Mouse (Mus musculus): ENCODE results near the gene Vill.

Gene Vill

DNA sequence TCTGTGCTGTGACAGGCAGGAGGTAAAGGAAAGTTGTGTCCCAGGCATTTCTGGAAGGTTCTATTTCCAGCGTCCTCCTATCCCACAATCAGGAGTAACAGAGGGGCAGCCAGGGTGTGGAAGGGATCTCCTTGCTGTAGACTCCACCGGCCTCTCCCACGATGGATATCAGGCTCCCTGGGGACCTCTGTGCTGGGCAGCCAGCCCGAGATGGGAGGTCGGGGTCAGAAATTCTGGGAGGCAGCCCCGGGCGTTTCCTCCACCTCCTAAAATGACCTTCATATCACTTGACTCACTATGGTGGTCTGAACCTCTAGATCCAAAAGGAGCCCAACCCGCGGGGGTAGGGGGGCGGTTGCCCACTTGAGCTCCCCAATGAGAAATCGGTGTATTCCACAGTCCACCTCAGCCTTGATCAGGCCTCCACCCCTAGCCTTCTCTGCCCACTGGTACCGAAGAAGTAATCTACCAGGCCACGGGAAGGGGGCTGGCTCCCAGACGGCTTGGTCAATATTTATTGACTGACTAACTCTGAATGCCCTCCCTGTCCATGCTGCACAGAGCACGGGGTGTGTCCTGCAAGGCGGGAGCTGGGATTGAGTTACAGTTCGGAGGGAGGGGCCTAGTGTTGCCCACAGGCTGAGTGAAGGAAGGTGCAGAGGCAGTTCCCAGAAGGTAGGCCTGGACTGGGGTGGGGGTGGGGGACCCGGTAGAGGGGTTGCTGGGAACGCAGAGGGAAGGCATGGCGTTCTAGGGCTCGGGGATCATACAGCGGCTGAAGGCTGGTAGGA, at the start of gene Vill:
Gene Vill (plus strand): TSS at position 625 of the 791 bp plus-strand sequence.
- no peak for DNase-seq

DNA sequence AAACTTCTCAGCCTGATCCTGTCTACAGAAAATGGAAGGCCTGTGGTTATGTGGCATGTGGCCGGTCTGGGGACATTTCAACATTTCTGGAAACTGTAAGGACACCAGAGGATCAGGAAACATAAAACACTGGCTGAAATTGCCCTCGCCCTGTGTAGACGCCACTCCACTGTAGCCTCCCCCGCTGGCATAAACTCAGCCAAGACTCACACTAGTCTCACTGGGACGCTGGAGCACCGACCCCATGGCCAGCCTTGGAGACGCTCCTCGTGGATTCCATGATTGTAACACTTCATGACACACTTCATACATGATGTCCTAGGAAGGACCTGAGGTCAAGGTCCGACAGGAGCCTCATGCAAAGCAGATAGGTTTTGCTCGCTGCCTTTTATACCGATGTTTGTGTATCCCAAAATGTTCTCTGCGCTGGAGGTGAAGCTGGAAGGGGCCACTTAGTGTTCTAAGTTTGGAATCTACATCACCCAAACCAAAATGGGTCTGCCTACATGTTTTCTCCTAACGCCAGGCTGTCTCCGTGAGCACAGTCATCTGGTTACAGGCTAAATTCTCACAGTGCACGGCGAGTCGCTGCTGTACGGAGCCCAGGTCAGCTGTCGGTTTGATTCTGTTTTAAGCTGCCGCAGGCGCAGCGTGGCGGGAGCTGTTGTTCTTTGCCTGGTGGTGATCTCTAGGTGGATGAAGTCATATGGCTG, 48.4 kb upstream of the Vill start:
- no peak for DNase-seq

DNA sequence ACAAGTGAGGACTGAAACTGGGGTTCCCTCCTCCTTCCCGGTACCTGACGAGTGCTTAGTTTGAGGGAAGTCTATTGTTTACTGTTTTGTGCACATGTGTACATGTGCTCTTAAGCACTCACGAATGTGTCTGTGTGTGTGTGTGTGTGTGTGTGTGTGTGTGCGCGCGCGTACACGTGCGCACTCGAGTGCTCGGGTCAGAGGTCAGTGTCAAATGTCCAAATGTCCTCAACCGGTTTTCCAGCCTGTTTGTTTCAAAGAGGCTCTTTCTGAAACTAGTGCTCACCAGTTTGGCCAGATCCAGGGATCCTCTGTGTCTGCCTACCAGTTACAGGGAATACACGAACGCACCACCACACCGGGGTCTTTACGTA, 47.9 kb upstream of the Vill start:
- no peak for DNase-seq

DNA sequence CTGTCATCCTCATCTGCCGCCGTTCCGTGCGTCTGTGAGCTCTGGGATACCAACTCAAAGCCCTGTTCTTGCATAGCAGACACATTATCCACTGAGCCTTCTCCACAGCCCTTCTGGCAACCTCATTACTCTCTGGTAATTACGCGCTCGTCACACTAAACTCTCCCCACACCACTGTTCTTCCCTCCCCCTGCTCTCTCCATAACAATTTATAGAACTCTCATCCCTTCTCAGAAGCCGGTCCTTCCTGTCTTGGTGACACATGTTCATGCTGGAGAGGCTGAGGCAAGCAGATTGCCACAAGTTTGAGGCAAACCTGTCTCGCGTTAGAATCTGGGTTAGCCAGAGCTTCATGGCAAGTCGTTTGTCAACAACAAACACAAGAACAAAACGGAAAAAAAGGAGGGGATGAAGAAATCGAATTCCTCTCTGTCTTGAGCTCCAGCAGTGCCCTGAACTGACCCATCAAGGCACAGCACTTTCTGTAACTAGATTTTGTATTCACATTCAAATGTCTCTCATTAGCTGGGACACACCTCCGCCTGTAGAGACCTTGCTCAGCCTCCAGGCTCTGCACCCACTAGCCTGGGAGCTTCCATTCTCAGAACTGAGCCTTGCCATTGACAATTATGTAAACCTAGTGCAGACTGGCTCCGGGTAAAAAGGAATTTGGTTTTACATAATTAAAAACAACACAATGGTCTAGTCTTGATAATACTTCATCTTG, 47.1 kb upstream of the Vill start:
- no peak for DNase-seq

DNA sequence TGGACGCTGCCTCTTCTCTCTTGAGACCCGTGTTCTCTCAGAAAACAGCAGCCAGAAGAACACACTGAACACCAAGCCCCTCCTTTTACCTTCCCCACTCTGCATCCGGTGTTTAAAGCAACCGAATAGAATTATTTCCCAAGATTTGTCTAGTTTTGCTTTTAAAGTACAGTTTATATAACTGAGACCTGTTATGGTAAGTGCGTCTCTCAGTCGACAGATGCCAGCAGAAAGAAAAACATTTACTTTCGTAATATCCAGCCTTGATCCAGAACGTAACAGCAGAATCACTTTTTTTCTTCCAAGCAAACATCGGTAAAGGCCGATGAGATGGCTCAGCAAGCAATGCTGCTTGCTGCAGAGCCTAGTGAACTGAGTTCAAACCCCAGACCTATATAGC, 45.3 kb upstream of the Vill start:
- no peak for DNase-seq

DNA sequence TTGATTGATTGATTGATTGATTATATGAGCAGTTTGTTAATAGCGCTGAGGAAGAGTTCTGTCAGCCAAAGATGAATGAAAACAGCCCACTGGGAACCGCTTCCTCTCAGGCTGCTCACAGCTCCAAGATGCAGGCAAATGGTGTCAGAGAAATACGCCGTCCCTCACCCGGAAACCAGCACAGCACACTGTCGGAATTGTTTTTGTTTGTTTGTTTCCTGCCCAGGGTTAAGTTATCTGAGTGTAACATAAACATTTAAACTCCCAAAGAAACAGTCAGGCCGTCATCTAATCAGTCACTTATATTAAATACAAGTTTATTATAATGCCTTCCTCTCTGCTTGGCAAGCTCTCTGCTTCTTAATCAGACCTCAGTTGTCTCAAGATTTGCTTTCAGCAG, 43.7 kb upstream of the Vill start:
- DNase-seq, result no peak

DNA sequence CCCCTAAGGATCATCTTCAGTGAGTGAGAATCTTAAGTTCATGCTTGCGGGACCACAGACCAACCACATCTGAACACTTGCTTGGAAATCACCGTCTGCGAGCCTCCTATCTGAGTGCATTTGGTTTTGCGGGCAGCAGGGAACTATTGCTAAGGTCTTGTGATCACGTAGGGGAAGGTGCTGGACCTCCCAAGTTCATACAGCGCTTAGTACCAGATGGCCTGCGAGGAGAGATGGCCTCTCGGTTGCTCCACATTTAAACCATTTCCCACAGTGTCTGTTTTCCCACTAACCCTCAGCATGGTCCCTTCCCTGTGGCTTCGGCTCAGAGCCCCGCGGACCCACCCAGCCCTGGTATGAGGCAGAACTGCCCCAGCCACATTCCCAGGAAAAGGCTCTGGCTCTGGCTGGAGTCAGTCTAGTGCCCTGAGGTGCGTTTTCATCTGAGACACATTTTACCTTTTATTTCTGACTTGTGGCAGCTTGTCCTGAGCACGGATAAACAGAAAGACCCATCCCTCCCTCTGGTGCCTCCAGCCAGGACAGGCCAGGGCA, 42.3 kb upstream of the Vill start:
- no peak for DNase-seq

DNA sequence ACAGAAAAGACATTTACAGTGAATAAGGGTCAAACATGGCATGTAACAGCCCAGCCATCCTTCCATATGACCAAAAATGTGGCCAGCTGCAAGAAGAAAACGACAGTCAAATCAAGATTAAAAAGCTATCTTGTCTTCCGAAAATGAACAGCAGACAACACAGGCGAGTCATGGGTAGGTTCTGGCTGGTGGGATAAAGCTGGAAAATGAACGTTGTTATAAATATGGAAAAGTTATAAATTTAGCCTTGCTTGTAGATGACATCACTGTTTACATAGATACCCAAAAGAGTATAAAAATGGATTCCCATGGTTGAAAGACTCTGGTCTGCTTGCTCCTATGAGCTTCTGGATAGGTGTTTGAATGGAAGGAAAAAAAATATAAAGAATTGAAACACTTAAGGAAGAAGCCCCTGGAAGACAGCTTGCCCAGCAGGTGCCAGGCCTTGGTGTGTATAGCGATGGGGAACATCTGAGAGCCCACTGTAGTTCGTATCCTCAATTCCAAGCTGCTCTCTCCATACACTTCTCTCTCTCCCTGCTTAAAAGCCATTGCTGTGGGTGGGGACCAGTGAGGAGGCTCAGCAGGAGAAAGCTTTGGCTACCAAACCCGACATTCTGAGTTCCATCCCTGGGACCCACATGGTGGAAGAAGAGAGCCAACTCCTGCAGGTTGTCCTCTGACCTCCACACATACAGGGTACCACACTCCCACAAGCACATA, 35.6 kb upstream of the Vill start:
- DNase-seq, result no peak

DNA sequence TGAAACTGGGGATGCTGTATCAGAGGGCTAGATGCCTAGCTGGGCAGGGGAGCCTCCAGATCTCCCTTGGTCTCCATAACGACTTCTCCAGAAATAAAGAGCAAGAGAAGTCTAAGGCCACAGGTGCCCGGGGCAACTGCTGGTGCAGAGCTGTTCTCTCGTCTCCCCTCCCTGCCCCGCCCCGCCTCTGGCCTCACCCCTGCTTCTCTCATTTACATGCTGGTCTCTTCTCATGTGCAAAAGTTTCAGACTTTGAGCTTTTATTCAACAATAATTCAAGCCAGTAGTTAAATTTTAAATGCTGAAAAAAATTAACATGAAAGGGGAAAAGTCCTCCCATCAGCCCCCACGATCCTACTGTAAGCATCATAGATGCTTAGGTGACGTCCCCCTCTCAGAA, 30.8 kb upstream of the Vill start:
- no peak for DNase-seq

DNA sequence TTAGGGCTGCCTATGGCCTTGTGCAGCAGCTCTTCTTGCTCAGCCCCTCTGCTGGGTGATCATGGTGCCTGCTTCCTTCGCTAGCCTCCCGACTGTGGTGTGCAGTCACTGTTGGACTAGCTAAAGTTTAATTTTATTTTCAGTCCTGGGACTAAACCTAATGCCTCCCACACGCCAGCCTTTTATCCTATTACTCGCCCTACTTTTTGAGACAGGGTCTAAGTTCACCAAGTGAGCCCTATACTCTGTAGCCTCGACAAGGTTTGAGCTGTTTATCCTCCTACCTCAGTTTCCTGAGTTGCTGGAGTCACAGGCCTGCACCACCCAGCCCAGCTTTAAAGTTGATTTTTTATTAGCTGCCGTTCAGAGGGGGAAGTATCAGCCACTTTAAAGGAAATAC, 27.3 kb upstream of the Vill start:
- no peak for DNase-seq

DNA sequence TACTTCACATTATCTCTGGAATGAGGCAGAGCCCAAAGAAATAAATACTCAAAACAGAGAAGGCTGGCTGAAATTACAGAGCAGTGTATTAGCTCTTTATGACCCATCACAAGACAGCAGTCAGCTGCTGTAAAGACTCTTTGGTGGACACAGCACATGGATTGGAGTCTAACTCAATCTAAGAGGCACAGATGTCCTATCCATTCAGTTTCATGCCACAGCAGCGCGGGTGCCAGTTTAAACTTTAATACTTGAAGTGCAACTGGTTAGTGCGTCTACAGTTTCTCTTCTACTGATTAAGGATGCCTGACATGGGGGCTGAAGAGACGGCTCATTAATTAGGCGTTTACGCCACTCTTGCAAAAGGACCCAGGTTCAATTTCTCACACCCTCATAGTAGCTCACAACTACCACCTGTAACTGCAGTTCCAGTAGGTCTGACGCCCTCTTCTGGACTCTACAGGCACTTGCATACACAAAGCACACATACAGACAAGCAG, 26.7 kb upstream of the Vill start:
- DNase-seq, result no peak

DNA sequence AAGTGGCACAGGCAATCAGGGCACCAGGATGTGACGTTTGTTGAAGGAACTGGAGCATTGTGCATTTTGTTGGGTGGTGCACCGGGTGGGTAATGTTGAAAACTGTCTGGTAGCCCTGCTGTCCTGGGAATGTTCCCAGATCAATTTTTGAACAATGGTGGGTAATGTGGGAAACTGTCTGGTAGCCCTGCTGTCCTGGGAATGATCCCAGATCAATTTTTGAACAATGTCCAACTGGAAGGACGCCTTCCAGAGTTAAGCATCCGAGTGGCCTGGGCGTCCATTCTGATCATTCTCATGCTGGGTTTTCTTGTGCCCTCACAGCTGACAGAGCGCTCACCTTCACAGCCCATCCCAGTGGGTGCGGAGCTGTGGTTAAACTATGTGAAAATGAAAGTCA, 25.2 kb upstream of the Vill start:
- no peak for DNase-seq

DNA sequence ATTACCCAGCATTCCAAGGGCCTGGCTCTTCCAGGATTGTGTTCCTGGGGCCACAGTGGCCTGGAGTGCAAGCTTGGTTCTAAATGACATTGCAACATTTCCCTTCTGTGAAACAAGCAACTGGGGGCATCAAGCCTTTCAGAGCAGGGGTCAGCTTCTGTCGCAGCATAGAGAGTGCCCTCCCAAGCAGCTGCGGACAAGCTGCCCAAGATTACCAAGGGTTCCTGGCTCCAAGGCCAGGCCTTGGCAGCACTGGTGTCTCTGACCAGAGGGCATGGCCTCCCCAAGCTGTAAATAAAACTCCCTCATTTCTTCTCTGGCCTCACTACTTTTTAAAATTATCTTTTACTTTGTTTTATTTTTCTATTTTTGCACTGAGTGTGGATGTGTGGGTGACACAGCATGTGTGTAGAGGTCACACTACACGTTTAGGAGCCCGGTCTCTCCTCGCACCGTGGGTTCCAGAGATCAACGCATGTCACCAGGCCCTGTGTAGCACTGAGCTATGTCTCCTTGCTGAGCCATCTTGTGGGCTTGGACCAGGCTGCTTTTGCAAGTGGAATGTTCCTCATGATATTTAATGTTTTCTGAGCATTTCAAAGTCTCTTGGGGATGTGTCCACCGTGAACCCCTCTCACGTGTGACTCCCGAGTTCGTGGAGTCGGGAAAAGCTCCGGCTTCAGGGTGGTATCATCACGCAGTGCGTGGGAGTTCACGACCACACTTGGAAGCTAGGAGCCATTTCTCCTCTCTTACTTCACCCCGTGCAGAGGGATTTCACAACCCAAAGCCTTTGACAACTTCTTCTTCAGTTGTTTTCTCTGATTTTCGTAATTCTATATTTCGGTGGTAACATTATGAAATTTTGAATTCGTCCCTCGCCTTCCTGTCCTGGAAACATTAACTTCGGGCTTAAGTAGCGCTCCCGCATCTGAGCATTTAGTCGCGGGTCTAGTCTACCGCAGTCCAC, 24.1 kb upstream of the Vill start:
- DNase-seq, result no peak

DNA sequence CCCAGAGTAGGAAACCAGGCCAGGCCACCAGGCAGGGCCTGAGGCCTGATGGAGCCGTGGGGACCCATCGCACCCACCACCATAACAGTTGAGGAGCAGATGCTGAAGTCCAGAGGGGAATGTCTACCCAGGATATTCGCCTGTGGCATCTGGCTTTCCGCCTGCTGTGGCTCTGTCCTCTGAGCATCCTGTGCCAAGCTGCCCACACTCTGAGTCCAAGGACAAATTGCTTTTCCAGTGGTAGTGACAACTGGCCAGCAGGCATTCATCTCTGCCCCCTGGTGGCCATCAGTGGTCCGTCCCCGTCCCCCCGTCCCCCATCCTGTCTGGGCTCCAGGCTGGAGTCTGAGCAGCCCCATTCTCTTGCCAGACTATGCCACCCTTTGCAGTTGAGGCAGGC, 23.0 kb upstream of the Vill start:
- DNase-seq, result peak; percentile 46

DNA sequence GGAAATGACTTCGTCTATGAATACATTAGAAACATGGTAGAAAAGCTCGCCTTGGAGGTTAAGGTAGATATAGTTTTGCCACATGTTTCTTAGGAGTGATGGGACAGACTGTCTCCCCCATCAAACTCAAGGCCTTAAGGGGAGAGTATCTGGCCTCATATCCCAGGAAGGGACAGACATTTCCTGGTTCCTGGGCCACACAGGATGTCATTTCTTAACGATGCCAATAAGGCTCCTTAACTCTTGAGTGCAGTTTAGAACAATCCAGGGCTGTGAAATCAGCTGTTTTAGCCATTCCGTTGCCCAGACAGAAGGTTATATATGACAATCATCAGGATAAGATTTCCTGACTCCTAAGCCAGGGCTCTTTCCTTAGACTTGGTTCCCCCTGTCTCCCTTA, 21.5 kb upstream of the Vill start:
- no peak for DNase-seq

DNA sequence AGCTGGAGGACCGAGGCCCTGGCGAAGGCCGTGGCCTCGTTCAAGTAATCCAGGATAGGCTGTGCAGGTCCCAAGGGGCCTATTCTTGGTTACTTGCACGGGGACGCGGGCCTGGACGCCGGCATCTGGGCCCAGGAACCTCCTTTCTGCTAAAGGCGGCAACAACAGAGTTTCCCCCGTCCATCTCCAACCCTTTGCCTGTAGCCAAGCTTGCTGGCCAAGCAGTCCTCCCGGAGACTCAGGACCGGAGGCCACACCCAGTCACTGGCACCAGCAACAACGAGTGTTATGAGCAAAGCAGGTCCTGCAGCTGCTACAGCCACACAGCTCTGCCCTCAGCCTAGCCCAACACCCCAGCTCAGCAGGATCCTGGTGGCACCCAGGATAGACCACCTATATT, 20.8 kb upstream of the Vill start:
- DNase-seq, result no peak

DNA sequence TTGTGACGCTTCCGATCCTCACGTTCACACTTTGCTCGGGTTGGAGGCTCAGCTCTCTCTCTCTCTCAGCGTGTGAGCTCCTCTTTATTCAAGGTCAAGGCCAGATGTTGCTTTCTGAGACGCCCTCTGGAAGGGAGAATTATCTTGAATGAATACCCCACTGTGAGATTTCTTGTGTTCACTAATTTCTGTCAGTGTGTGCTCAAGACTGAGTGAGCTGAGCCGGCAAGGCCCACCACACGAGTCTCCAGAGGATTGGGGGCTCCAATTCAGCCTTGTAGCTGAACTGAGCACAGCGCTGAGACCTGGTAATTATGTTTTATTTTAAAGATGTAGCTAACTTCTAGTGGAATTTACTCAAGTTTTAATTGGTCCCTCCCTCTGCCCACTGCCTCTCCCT, 20.0 kb upstream of the Vill start:
- DNase-seq, result no peak

DNA sequence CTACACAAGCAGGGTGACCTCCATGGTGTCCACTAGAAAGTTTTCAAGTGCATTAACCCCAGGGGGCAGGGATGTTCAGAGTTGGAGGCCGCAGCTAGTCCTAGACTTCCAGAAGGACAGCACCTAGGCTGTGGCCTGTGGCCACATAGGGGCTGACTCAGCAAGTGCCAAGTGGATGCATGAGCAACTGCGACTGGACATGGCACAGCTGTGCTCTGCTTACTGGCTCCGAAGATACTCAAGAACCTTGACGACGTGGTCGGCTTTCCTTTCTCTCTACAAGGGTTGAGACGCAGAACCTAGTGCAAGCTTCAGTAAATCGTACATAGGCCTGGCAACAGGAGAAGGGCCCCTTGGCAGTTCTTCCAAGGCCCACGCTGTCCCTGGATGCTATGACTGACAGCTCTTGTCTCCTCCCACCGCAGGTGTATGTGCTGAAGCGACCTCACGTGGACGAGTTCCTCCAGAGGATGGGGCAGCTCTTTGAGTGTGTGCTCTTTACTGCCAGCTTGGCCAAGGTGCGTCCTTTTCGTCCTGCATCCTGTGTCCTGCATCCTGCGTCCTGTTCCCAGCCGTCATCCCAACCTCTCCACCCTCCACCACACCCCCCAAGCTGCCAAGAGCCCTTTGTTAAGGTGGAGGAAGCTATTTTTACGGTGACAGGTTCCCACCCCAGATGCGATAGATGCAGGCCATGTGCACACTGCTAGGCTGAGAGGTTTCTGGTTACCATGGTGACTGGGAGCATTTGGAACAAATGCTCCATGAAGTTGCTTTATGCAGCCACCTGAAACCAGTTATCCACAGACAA, 19.3 kb upstream of the Vill start:
- DNase-seq, result no peak

DNA sequence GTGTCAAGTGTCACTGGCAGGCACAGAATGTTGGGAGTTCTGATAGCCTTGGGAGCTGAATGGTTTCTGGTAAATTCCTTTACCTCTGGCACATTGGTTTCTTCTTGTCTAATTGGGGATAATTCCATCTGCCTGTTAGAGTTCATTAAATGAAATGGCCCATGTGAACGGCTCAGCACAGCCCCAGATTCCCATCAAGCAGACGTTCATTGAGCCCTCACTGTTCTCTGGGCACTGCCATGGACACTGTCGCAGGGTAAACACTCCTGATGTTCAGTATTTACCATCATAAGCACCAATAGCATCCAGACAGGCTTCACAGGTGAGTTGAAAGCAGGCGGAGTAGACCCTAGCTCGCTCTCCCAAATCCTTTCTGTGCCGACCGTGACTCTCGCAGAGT, 18.5 kb upstream of the Vill start:
- no peak for DNase-seq

All from thymus, postnatal 25 days (tissue).